Mouse (Mus musculus) embryonic facial prominence, embryonic 13.5 days (tissue): ENCODE data around the gene Map6. TPM values are rescaled to one million over a fixed set of nuclear protein-coding genes. Genes with fewer than 3 reads are reported as not detected.
A peak's percentile ranks its signal among the peaks of the same experiment; 100 is the strongest.

Source experiments
- ATAC-seq: fragments of 200-750 bp; cut with Nextera tagmentation; 2 replicates; pipeline ENCODE4 v1.8.0; 2017; ENCODE audit warnings: low read depth; ENCODE audit not compliant: insufficient number of reproducible peaks, insufficient read depth, low FRiP score, low TSS enrichment
- H3K27ac ChIP-seq: fragments of 300-500 bp; sonication (generic); 2 replicates; pipeline ENCODE4 v1.5.1; 2015; ENCODE audit warnings: moderate library complexity, mild to moderate bottlenecking, inconsistent platforms
- H3K27me3 ChIP-seq: fragments of 300-500 bp; sonication (generic); 2 replicates; pipeline ENCODE4 v1.6.1; 2015; ENCODE audit warnings: mild to moderate bottlenecking, inconsistent platforms
- H3K36me3 ChIP-seq: fragments of 300-500 bp; sonication (generic); 2 replicates; pipeline ENCODE4 v1.6.1; 2015; ENCODE audit warnings: mild to moderate bottlenecking, inconsistent platforms
- H3K4me1 ChIP-seq: fragments of 300-500 bp; sonication (generic); 2 replicates; pipeline ENCODE4 v1.6.1; 2015; ENCODE audit warnings: inconsistent platforms
- H3K4me2 ChIP-seq: fragments of 300-500 bp; sonication (generic); 2 replicates; pipeline ENCODE4 v1.6.1; 2015; ENCODE audit warnings: moderate library complexity, mild to moderate bottlenecking, inconsistent platforms
- H3K4me3 ChIP-seq: fragments of 300-500 bp; sonication (generic); 2 replicates; pipeline ENCODE4 v1.5.1; 2015; ENCODE audit warnings: mild to moderate bottlenecking, inconsistent platforms
- H3K9ac ChIP-seq: fragments of 300-500 bp; sonication (generic); 2 replicates; pipeline ENCODE4 v1.6.1; 2015; ENCODE audit warnings: mild to moderate bottlenecking, inconsistent platforms
- H3K9me3 ChIP-seq: fragments of 300-500 bp; sonication (generic); 2 replicates; pipeline ENCODE4 v1.6.1; 2016; ENCODE audit warnings: inconsistent platforms
- WGBS: fragments of 180-500 bp; shearing (Covaris S2); methylation state at CpG from one replicate; pipeline ENCODE4 v1.1.7; 2015; ENCODE audit warnings: mixed read lengths; 5-methylcytosine and 5-hydroxymethylcytosine counted together
- polyA plus RNA-seq: library from polyadenylated mRNA; unstranded; fragments of >200 nt; fragmentation: Nextera tagmentation; extraction: Ambion mirVana; gene quantifications from 2 replicates; pipeline ENCODE4 v1.2.1, GENCODE M21; 2015

Map6 gene
- polyA plus RNA-seq, 1 experiment from 2014 or later = 3.9 TPM

- 0 out of 2 replicates have a peak, but pooled peaks cover under 1% of the 10 kb centered on the region for H3K36me3 ChIP-seq
- WGBS = 10% methylated on average over 30 of the region's 30 CpGs
- H3K27me3 ChIP-seq = peaks cover 17% of the 10 kb centered on the region
- H3K27ac ChIP-seq = no peak overlapping the region
- H3K9me3 ChIP-seq = no peaks in the 10 kb centered on the region
- H3K4me2 ChIP-seq = peak overlapping the region; percentile 96
- peak overlapping the region; percentile 82 for H3K9ac ChIP-seq
- no peak for ATAC-seq
- peaks cover 40% of the 10 kb centered on the region for H3K4me1 ChIP-seq
- H3K4me3 ChIP-seq = peak overlapping the region; percentile 65
These were observed 115.1 kb downstream of the Map6 start for GRCm38 (mm10) chr7:99382088-99383000.

- ATAC-seq = no peak
- 0 out of 2 replicates have a peak, but pooled peaks cover 4% of the 10 kb centered on the region for H3K36me3 ChIP-seq
- H3K9ac ChIP-seq = no peak overlapping the region; the same call in 1 of the 2 replicates
- peak overlapping the region; percentile 96 for H3K4me2 ChIP-seq
- H3K4me3 ChIP-seq = peak overlapping the region; percentile 65
- peaks cover 40% of the 10 kb centered on the region for H3K4me1 ChIP-seq
- H3K27me3 ChIP-seq = peaks cover 17% of the 10 kb centered on the region
- 57% methylated on average over 5 of the region's 5 CpGs for WGBS
- H3K9me3 ChIP-seq = no peaks in the 10 kb centered on the region
- H3K27ac ChIP-seq = no peak overlapping the region
These were observed 116.0 kb downstream of the Map6 start for GRCm38 (mm10) chr7:99383246-99383645.

GRCm38 (mm10) chr7:99384101-99384611 is 116.9 kb downstream of the Map6 start:
- Histone ChIP-seq H3K4me2 (peak overlapping the region; percentile 96), H3K9ac (no peak overlapping the region), H3K4me3 (no peak overlapping the region), H3K27ac (peak overlapping the region; percentile 56), H3K36me3 (0 out of 2 replicates have a peak, but pooled peaks cover 6% of the 10 kb centered on the region), H3K27me3 (peaks cover 17% of the 10 kb centered on the region), H3K4me1 (peaks cover 40% of the 10 kb centered on the region), H3K9me3 (no peaks in the 10 kb centered on the region)
- ATAC-seq = no peak
- WGBS = 35% methylated on average over 4 of the region's 4 CpGs

- Histone ChIP-seq H3K4me2 (no peak overlapping the region), H3K4me3 (no peak overlapping the region), H3K27me3 (peaks cover 17% of the 10 kb centered on the region), H3K36me3 (0 out of 2 replicates have a peak, but pooled peaks cover 6% of the 10 kb centered on the region), H3K9me3 (no peaks in the 10 kb centered on the region), H3K9ac (no peak overlapping the region), H3K4me1 (peaks cover 45% of the 10 kb centered on the region), H3K27ac (no peak overlapping the region)
- 69% methylated on average over 5 of the region's 5 CpGs for WGBS
- ATAC-seq = no peak
These were observed 118.8 kb downstream of the Map6 start for GRCm38 (mm10) chr7:99386030-99386429.

Other genes starting within 250 kb of the Map6 start
- gene Uvrag, start 126.3 kb upstream of the Map6 start, polyA plus RNA-seq = 16.5 and 18.2 TPM in 2 replicates
- gene Dgat2, start 84.7 kb upstream of the Map6 start, polyA plus RNA-seq = 17.2 and 17.6 TPM in 2 replicates
- 4.9 and 5.1 TPM in 2 replicates for gene Mogat2, start 28.8 kb upstream of the Map6 start, polyA plus RNA-seq
- gene Serpinh1, start 85.8 kb downstream of the Map6 start, polyA plus RNA-seq = 1,619 and 1,744 TPM in 2 replicates
- gene Gdpd5, start 114.0 kb downstream of the Map6 start, polyA plus RNA-seq = 10.8 and 11.3 TPM in 2 replicates
- 0.61 and 0.84 TPM in 2 replicates for gene Klhl35, start 198.6 kb downstream of the Map6 start, polyA plus RNA-seq
- 814 and 862 TPM in 2 replicates for gene Rps3, start 216.3 kb downstream of the Map6 start, polyA plus RNA-seq